Mouse (Mus musculus) cerebellum, adult 11-12 months (tissue): ENCODE results near the gene Rasa3.

Experiments
- DNase-seq: peaks from one replicate; pipeline ENCODE4 v3.0.0; 2022

Rasa3 gene

DNA sequence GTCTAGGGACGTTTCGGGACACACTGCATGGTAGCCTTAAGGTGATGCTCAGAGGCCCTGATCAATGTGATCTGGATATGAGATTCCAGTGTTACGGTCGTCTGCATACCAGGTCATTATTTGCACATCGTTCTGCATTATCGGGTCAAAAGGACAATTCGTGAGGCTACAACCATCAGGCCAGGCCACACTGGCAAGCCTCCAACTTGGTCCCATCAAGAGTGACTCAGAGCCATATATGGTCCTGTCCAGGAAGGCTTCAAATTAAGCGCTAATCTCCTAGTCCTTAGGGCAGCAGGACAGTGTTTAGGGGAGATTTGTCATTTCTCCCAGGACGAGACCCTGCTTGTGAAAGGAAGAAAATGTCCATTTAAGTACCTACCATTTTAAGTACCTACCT, 63.3 kb downstream of the Rasa3 start:
- DNase-seq = no peak

DNA sequence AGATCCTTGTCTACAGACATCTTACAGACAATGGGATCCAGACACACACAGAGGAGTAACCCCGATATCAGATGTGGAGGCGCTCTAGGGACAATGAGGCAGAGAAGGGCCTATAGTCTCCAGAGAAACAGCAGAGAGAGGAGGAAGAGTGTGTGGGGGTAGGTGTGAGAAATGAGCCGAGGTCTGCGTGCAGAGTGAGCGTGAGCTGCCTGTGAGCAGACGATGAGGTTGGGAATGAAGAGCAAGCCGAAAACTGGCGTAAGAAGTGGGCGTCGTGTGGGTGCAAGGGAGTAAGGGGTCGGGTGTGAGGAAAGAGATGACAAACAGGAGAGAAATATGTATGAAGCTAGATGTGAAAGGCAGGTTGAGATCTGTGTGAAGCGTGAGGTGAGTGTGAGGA, 65.7 kb downstream of the Rasa3 start:
- no peak for DNase-seq

DNA sequence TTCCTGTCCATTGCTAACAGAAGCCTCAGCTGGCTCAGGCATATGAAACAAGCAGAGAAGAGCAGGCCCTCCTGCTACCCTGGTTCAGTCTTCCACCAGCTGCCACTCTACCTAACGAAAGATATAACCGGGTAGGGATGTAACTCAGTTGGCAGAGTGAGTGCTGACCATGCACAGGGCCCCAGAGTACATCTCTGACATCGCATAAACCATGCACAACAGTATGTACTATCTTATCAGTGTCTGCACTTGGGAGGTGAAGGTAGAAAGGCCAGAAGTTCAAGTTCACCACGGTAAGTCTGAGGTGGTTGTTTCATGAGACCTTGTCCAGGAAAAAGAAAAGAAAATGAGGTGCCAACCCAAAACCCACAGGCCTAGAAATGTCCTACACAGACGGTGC, 67.4 kb downstream of the Rasa3 start:
- DNase-seq = no peak

DNA sequence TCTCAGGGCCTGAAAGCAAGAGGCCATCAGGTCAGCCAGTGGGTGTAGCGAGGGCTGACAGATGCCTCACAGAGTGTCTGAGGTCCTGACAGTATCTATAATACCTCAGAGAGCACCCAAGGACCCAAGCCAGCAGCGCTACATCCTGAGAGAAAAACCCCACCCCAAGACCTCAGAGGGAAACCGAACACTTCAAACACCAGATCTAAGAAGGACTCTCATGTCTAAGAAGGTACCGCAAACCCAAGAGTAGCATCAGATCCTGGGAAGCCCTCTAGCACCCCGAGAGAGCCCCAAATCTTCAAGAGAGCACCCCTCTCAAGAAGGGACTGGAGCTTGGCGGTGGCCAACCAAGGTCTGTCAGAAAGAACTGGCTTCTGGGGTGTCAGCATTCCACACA, 68.5 kb downstream of the Rasa3 start:
- no peak for DNase-seq

DNA sequence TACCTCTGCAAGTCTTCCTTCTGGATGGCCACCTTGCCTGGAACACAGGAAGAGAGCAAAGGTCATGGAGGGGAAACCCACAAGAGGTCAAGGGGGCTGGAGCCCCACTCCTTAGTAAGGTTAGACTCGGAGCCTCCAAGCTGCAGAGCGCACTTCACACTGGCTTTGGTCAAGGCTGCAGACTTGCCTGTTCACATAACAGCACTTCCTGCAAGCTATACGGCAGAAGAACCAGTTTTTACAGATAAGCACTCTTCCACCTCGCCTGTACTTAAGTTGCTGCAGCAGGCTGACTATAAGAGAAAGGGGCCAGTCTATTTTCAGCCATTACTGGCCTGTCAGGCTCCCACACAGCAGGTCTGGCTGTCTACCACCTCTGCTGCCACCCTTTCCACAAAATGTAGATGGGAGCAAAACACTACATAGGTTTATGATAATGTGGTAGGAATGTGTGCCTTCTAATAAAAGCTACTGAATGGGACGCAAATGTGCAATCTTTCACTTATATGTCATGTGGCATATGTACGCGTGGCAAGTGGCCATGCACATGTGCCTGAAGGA, 71.4 kb downstream of the Rasa3 start:
- DNase-seq = no peak

DNA sequence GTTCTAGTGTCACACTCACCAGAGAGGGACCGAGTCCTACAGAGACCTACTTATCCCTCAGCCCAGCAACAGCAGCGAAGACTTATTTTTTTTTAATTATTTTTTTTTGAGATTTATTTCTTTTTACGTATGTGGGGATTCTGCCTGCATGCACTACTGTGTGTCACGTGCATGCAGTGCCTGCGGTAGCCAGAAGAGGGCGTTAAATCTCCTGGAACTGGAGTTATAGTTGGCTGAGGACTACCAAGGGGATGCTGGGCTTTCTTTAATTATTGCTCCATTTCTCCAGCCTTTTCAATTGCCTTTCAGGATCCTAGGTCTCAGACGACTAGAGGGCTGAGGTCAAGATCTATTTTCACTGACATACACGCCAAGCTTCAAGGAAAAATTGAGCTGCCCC, 74.8 kb downstream of the Rasa3 start:
- DNase-seq = no peak

DNA sequence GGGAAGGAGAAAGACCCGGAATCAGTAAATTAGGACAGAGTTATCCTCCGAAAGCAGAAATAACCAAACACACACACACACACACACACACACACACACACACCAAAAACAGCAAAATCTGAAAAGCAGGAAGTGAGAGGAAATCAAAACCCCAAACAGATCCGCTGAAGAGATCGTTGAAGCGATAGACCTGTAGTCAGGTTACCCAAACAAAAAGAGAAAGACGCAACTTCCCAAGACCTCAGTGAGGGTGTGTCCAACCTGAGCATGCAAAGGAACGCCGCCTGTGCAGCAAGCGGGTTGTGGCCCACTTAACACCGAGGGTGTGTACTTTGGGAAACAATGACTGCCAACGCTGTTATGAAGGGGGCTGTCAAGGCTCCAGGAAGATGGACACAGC, 76.2 kb downstream of the Rasa3 start:
- no peak for DNase-seq

DNA sequence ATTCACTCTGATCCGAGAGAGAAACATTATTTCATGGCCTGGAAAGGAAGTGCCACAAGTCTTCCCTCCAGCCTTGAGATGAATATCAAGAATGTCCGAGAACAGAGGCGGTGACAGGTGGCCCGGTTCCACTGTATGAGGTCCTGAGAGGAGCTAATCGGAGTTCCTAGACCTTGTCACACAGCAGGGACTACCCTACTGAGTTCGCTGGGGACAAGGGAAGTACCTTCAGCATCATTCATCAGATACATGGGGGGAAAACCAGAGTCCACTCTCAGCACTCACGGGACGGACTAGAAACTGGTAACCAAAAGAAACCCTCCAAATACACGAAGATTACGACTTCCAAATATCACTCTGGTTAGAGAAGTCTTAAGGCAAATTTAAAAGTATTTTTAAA, 76.7 kb downstream of the Rasa3 start:
- no peak for DNase-seq

DNA sequence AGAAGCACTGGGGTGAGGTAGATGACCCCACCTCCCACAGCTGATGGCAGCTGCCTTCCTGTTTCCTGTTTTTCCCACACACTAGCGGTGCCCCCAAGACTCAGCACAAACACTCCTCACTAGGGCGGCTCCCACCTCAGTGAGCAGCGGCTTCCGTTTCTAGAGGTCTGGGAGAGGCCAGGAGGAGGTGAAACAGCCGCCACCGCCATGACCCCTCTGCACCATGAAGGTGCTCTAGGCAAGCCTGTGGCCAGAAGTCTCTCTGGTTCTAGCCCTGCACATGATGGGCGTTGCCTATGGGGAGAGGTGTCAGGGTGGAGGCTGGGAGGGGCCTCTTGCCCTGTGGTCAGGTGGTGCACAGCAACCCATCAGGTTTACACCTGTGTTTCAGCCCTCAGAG, 77.2 kb downstream of the Rasa3 start:
- no peak for DNase-seq

DNA sequence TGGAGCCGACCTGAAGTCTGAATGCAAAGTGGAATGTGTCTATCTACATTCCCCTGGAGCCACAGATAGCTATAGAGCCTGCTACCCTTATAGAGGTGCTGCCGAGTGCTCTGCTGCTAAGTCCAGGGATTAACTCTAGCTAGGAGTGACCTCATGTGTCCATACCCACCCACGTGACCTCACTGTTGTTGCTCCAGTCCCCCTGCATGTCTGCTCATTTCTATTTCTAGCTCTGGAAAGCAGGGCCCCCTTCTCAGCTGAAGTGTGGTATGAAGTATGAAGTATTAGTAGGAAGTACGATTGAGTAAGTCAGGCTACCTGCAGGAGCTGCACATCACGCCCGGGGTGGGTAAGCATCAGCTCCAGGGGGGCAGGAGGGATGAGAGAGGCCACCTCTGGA, 79.6 kb downstream of the Rasa3 start:
- DNase-seq = no peak

DNA sequence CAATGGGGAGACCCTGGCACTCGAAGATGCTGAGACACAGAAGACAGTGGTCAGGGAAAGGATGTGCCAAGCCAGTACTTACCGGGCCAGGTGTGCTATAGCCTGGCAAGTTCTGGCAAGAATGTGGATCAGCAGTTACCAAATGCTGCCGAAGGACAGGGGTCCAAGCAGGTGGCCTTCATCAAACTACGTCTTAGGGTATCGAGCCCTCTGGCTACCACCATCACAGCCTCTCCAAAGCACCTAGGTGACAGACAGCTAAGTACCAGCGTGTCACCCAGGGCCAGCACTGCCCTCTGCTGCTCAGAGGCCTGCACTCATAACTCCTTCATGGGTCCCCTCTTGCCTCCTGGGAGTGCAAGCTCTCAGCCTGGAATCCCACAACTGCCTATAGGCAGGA, 81.5 kb downstream of the Rasa3 start:
- DNase-seq = peak; percentile 55

DNA sequence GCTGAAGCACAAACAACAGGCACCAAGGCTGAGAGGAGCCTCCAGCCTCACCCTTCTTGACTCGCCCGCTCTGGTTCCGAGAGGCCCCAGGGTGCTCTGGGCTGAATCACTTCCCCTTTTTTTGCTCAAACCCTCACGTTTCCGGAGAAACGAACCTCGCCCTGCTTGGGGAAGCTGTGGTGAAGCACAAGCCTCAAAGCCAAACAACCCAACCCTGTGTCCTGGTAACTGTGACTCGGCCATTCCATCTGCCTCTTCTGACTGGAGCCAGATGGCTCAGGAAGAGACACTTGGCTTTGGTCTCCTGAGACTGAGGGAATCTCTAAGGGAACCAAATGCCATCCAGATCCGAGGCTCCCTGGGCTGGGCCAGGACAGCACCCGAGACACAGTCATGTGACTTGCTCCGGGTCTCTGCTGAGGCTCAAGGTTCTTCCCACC, 82.5 kb downstream of the Rasa3 start:
- peak; percentile 91 for DNase-seq

DNA sequence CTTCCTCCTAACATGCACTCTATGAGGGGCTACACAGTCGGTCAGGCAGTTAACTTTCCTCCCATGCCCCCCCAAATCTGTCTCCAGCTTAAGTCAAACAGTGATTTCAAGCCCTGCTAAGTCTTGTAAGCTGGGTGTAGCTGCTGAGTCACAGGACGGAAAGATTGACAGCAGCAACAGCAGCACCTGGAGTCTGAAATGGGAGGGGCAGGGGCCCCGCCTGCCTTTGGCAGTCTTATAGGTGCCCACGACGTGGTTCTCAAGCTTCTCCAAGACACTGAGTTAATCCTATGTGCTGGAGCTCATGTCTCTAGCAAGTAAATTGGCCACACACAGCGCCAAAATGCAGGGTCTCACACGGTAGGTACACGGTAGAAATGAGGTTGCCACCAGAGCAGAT, 84.1 kb downstream of the Rasa3 start:
- no peak for DNase-seq

DNA sequence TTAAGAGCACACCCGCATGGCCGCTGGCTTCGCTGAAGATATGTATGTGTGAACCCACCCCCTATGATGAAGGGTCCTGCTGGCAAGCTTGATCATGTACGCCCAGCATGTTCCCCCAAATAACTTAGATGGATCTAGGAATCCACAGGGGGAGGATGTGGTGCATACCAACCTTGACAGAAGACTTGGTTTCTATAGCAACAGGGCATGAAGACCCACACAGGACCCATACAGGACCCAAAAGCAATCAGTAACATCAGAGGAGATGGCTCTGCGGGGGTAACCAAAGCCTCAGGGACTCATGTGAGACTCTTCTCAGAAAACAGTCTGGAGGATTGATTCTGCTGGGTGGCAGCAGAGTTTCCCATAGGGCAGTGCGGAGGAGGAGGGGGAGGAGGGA, 86.2 kb downstream of the Rasa3 start:
- no peak for DNase-seq

DNA sequence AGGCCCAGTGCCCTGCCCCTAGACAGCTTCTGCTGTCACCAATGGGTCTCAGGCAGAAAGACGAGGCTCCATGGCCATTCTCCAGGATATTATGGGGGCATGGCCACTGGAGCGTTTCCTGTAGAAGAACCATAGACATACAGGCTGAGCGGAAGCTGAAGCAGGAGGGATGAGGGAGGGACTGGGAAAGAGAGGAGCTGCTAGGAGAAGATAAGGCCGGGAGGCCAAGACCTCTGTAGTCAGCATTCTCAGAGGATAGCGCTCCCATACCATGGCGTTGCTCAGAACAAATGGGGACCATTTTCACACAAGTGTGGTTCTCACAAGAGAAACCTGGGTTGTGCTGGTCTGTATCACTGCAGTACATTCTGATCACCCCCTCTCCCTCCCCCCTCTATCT, 88.3 kb downstream of the Rasa3 start:
- DNase-seq = no peak

DNA sequence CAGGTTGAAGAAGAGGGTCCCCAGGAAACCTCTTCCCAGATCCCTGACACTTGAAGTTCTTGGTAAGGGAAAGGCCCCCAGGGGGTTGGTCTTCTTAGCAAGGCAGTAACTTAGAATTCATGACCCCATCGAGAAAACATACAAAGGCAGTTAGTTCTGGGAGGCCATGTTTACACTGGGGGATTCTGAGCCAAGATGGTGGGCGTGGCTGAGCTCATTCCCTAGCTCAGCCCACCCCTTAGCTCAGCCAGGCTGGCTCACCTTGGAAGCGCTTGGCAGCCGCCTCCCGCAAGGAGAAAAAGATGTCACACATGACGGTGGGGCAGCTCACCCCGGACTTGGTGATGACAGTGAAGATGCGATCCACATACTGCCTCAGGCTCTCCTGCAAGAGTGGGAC, 92.8 kb downstream of the Rasa3 start:
- DNase-seq = no peak

DNA sequence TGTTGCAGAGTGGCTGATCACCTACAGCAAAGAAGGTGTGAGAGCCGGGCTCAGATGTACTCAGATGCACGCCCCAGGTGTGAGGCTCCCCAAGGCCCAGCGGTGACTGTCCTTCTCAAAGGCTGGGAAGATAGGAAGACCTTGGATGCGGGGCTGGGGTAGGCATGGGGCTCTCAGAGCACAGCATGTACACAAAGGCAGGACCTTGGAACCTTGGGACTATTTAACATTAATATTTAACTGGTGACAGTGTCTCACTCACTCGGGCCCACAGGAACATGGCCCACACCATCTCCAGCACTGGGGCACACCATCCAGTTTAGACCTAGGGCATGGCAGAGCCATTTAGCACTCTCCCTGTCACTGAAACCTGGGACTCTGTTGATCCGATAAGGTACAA, 99.5 kb downstream of the Rasa3 start:
- DNase-seq = no peak

DNA sequence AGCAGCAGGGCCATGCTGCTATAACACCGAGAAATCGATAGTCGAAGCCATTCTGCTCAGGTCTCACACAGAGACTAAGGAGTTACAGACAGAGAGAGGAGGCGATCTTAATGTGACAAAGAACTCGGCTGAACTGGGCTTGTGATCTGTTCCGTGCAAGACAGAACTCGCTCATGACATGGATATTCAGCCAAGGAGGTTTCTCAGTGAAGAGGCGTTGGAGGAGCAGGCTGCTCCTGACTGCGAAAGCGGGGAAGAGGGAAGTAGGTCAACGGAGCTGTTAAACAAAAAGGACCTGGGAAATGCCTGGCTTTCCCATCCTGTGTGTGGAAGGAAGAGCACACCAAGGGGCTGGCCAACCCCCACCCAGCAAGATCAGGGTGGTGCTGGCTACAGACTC, 105.4 kb downstream of the Rasa3 start:
- no peak for DNase-seq

DNA sequence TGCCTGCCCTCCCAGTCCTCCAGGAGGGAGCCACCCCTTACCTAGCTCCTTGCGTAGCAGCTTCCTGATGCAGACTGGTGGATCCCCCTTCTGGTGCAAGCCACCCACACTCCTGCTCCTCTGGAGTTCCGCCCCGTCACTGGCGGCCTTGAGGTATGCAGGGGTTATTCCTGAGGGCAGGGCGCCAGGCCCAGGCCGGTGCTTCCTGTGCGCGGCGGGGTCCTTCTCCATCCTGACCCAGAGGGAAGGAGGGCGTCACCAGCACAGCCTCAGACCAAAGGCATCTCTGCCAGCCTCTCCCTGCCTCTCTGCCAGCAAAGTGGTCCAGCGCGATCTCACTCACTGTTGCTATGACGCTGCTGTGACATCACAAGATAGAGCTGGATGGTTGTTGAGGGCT, 115.3 kb downstream of the Rasa3 start, which contains the start of gene 1700029H14Rik:
Gene 1700029H14Rik (minus strand): TSS at position 344 of the 400 bp plus-strand sequence.
- DNase-seq = no peak

DNA sequence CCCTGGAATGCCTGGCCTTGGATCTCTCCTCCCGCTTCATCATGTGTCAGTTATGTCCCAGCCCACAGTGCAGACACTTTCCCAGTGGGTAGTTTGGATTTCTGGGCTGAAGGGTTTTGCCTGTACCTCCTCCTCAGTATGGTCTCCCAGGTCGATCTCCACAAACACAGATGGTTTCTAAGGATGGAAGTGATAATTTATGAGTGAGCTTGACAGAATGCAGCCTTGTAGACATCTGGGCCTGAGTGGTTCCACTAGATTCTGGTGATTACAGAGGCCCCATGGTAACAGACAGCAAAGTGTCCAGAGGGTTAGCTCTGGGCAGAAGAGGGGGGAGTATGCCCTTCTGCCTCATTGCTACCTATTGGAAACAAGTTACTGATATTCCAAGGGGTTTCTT, 119.9 kb downstream of the Rasa3 start:
- DNase-seq = no peak

DNA sequence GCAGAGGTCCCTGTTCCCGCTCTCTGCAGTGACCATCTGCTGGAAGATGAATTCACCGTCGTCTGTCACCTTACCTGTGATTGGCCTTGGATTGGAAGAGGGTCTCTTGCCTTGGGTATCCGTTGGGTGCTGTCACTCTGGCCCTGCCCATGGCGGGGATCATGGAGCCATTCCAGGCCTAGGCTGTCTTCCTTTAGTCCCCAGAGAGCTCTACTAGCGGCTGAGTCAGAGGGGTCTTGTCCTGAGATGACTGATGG, 125.9 kb downstream of the Rasa3 start:
- DNase-seq = no peak

DNA sequence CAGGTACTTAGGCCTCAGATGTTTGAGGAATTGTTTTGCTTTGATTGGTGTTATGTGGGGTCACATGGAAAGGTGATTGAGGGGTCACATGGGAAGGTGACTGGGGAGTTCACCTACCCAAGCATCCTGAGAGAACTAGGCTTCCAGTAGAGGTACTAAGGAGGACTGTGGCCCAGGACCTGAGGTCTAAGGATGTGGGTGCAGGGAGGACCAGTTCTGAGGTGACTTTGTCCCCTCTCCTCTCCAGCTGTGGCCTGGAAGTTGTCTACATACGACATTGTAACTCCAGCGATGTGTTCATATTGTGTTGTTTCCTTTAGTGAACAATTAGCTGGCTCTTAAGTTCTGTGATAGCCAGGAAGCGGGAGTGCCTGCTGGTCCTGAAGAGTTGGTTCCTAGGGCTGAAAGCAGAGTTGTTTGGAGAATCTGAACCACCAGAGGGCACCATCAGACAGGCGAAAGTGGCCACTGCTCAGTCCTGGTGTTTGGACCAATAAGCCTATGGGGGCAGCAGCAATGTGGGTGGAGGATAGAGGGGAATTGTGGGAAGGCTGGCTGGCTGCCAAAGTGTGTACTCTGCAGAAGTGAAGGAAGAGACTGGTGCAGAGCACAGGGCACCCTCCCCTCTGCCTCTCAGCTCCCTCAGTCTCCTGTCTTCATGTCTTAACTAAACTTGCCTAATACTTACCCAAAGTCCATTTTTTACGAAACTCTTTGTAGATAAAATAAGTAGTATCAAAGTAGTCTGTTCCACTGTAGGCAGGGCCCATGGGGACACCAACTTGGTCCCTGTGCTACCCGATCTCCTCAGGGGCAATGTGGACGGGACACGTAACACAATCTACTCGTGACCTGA, 126.5 kb downstream of the Rasa3 start:
- peak; percentile 87 for DNase-seq

DNA sequence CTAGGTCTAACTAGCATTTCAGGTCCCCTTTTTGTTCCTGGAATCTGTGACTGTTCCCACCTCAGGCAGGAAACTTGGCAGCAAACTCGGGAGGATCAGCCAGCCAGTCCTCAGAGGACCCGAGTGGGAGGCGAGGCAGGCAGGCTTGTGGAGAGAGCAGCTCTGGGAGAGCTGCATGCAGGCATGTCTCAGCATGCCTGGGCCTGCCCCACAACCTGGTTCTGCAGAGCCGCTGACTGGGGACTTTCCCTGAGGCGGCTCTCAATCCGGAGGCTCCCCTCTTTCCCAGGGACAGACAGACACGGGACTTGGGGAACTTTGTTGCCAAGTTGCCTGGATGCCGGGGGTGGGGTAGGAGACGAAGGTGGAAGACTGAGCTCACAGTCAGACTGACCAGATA, 128.6 kb downstream of the Rasa3 start:
- DNase-seq = no peak

DNA sequence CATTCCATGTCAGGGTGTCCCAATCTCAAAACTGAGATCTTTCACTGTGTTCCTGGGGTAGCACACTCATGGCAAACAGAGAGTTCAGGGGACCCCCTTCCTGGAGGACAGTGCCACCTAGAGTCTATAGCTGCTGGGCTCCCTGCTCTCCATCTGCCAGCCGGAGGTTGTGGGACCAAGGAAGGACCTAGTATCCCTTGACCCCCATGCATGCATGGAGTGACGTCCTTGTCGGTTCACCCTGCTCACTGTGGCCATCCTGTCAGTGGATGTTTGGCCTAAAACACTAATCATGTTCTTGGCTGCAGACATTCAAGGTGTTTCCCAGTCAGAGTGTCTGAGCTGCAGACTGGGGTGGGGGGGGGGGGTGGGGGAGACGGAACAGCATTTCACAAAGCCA, 129.2 kb downstream of the Rasa3 start:
- peak; percentile 40 for DNase-seq

DNA sequence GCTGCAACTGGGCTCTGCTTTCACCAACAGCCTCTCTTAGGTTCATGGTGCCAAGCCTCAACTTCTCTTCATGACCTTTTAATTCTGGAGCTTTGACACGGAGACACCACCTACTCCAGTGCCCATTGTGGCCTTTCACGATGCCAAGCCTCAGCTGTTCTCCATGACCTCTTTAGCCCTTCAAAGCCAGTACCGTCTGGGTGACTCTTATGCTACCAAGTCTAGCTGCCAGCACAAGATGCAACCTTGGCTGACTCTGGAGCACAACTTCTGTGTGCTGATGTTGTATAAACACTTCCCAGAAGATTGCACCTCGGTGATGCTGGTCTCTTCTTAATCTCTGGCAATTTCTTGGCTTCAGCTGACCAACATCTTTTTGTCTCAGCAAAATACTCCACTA, 131.0 kb downstream of the Rasa3 start:
- DNase-seq = no peak
